Mouse (Mus musculus): ENCODE results near the gene Cacna1e. TPM values are rescaled to one million over a fixed set of nuclear protein-coding genes. Genes with fewer than 3 reads are reported as not detected.

Cacna1e gene
- polyA plus RNA-seq, 1 experiment from 2014 or later = 0.20 TPM

- Histone ChIP-seq H3K36me3 (replicated peaks; ENCODE audit: insufficient read depth, low read length) (no peaks in the 10 kb centered on the region), H3K27ac (ENCODE audit: low read depth) (no peak overlapping the region), H3K4me1 (ENCODE audit: insufficient read depth) (no peaks in the 10 kb centered on the region), H3K27me3 (ENCODE audit: insufficient read depth, low read length) (no peaks in the 10 kb centered on the region), H3K9ac (replicated peaks) (no peak overlapping the region), H3K4me2 (ENCODE audit: low read depth, low read length) (no peak overlapping the region), H3K9me3 (ENCODE audit: low read length) (no peaks in the 10 kb centered on the region), H3K4me3 (ENCODE audit: low read depth, low read length) (no peak overlapping the region)
- DNase-seq = no peak
- ATAC-seq = no peak
- 92% methylated on average over 2 of the region's 2 CpGs for WGBS (ENCODE audit: insufficient replicate concordance)
- TF ChIP-seq EP300 (IDR thresholded peaks at IDR 0.05; ENCODE audit: low read depth) (no peak), CTCF (IDR thresholded peaks at IDR 0.05; ENCODE audit: low read depth) (no peak)
Observed at GRCm38 (mm10) chr1:154843427-154843826, 40.9 kb downstream of the Cacna1e start.

GRCm38 (mm10) chr1:154842336-154842735 lies 42.0 kb downstream of the Cacna1e start:
- H3K4me1 ChIP-seq (ENCODE audit: insufficient read depth) = no peaks in the 10 kb centered on the region
- no peak overlapping the region for H3K27ac ChIP-seq (ENCODE audit: low read depth)
- H3K4me3 ChIP-seq (ENCODE audit: low read depth, low read length) = no peak overlapping the region
- TF ChIP-seq CTCF (IDR thresholded peaks at IDR 0.05; ENCODE audit: low read depth) = no peak
- TF ChIP-seq EP300 (IDR thresholded peaks at IDR 0.05; ENCODE audit: low read depth) = no peak
- 65% methylated on average over 5 of the region's 5 CpGs for WGBS (ENCODE audit: insufficient replicate concordance)
- no peaks in the 10 kb centered on the region for H3K36me3 ChIP-seq (replicated peaks; ENCODE audit: insufficient read depth, low read length)
- ATAC-seq = no peak
- H3K4me2 ChIP-seq (ENCODE audit: low read depth, low read length) = no peak overlapping the region
- no peaks in the 10 kb centered on the region for H3K27me3 ChIP-seq (ENCODE audit: insufficient read depth, low read length)
- H3K9ac ChIP-seq (replicated peaks) = no peak overlapping the region
- no peak for DNase-seq
- no peaks in the 10 kb centered on the region for H3K9me3 ChIP-seq (ENCODE audit: low read length)

GRCm38 (mm10) chr1:154841057-154841630 lies 43.2 kb downstream of the Cacna1e start:
- no peaks in the 10 kb centered on the region for H3K4me1 ChIP-seq (ENCODE audit: insufficient read depth)
- H3K4me2 ChIP-seq (ENCODE audit: low read depth, low read length) = no peak overlapping the region
- H3K36me3 ChIP-seq (replicated peaks; ENCODE audit: insufficient read depth, low read length) = no peaks in the 10 kb centered on the region
- H3K4me3 ChIP-seq (ENCODE audit: low read depth, low read length) = no peak overlapping the region
- no peak overlapping the region for H3K9ac ChIP-seq (replicated peaks)
- DNase-seq (no peak), ATAC-seq (no peak)
- no peaks in the 10 kb centered on the region for H3K9me3 ChIP-seq (ENCODE audit: low read length)
- no peak overlapping the region for H3K27ac ChIP-seq (ENCODE audit: low read depth)
- H3K27me3 ChIP-seq (ENCODE audit: insufficient read depth, low read length) = no peaks in the 10 kb centered on the region
- no peak for TF ChIP-seq CTCF (IDR thresholded peaks at IDR 0.05; ENCODE audit: low read depth)
- TF ChIP-seq EP300 (IDR thresholded peaks at IDR 0.05; ENCODE audit: low read depth) = no peak
- WGBS (ENCODE audit: insufficient replicate concordance) = 44% methylated on average over 6 of the region's 6 CpGs

- H3K4me1 ChIP-seq (ENCODE audit: insufficient read depth) = no peaks in the 10 kb centered on the region
- no peak for ATAC-seq
- H3K9ac ChIP-seq (replicated peaks) = no peak overlapping the region
- no peaks in the 10 kb centered on the region for H3K9me3 ChIP-seq (ENCODE audit: low read length)
- no peak overlapping the region for H3K27ac ChIP-seq (ENCODE audit: low read depth)
- no peak overlapping the region for H3K4me2 ChIP-seq (ENCODE audit: low read depth, low read length)
- H3K36me3 ChIP-seq (replicated peaks; ENCODE audit: insufficient read depth, low read length) = no peaks in the 10 kb centered on the region
- no peaks in the 10 kb centered on the region for H3K27me3 ChIP-seq (ENCODE audit: insufficient read depth, low read length)
- TF ChIP-seq CTCF (IDR thresholded peaks at IDR 0.05; ENCODE audit: low read depth) (no peak), EP300 (IDR thresholded peaks at IDR 0.05; ENCODE audit: low read depth) (no peak)
- no peak for DNase-seq
- 76% methylated on average over 4 of the region's 4 CpGs for WGBS (ENCODE audit: insufficient replicate concordance)
- H3K4me3 ChIP-seq (ENCODE audit: low read depth, low read length) = no peak overlapping the region
Observed at GRCm38 (mm10) chr1:154839272-154839671, 45.0 kb downstream of the Cacna1e start.

- H3K36me3 ChIP-seq (replicated peaks; ENCODE audit: insufficient read depth, low read length) = no peaks in the 10 kb centered on the region
- no peak overlapping the region for H3K4me2 ChIP-seq (ENCODE audit: low read depth, low read length)
- no peak overlapping the region for H3K27ac ChIP-seq (ENCODE audit: low read depth)
- no peak for DNase-seq
- no peaks in the 10 kb centered on the region for H3K9me3 ChIP-seq (ENCODE audit: low read length)
- no peak overlapping the region for H3K9ac ChIP-seq (replicated peaks)
- H3K27me3 ChIP-seq (ENCODE audit: insufficient read depth, low read length) = no peaks in the 10 kb centered on the region
- no peak for ATAC-seq
- H3K4me1 ChIP-seq (ENCODE audit: insufficient read depth) = no peaks in the 10 kb centered on the region
- TF ChIP-seq CTCF (IDR thresholded peaks at IDR 0.05; ENCODE audit: low read depth) = no peak
- no peak for TF ChIP-seq EP300 (IDR thresholded peaks at IDR 0.05; ENCODE audit: low read depth)
- H3K4me3 ChIP-seq (ENCODE audit: low read depth, low read length) = no peak overlapping the region
- 83% methylated on average over 5 of the region's 5 CpGs for WGBS (ENCODE audit: insufficient replicate concordance)
Observed at GRCm38 (mm10) chr1:154836473-154836872, 47.8 kb downstream of the Cacna1e start.

- H3K9me3 ChIP-seq (ENCODE audit: low read length) = no peaks in the 10 kb centered on the region
- no peak for TF ChIP-seq EP300 (IDR thresholded peaks at IDR 0.05; ENCODE audit: low read depth)
- no peak for TF ChIP-seq CTCF (IDR thresholded peaks at IDR 0.05; ENCODE audit: low read depth)
- 83% methylated on average over 9 of the region's 9 CpGs for WGBS (ENCODE audit: insufficient replicate concordance)
- H3K9ac ChIP-seq (replicated peaks) = no peak overlapping the region
- DNase-seq (no peak), ATAC-seq (no peak)
- H3K36me3 ChIP-seq (replicated peaks; ENCODE audit: insufficient read depth, low read length) = no peaks in the 10 kb centered on the region
- H3K4me1 ChIP-seq (ENCODE audit: insufficient read depth) = no peaks in the 10 kb centered on the region
- no peak overlapping the region for H3K27ac ChIP-seq (ENCODE audit: low read depth)
- no peak overlapping the region for H3K4me2 ChIP-seq (ENCODE audit: low read depth, low read length)
- H3K4me3 ChIP-seq (ENCODE audit: low read depth, low read length) = no peak overlapping the region
- no peaks in the 10 kb centered on the region for H3K27me3 ChIP-seq (ENCODE audit: insufficient read depth, low read length)
Observed at GRCm38 (mm10) chr1:154832168-154832539, 52.1 kb downstream of the Cacna1e start.
